Mouse (Mus musculus) brain, embryonic 18.5 days (tissue): ENCODE measurements around the gene Gm21954.

ENCODE experiments used
- DNase-seq: peaks from one replicate; pipeline ENCODE4 v3.0.0-alpha.2; 2012; ENCODE audit warnings: low read depth, low spot score

The Gm21954 gene

GRCm38 (mm10) chr3:55472110-55472509, at the start of gene Gm21954:
TSS of gene Gm21954 (minus strand) at chr3:55472210.
- DNase-seq = no peak

GRCm38 (mm10) chr3:55521776-55522175, 49.8 kb upstream of the Gm21954 start:
- peak; percentile 57 for DNase-seq

- peak; percentile 56 for DNase-seq
Observed at GRCm38 (mm10) chr3:55520240-55521180, 48.5 kb upstream of the Gm21954 start.

GRCm38 (mm10) chr3:55517454-55518014, 45.5 kb upstream of the Gm21954 start:
- no peak for DNase-seq

- DNase-seq = no peak
Observed at GRCm38 (mm10) chr3:55515966-55516365, 44.0 kb upstream of the Gm21954 start.

GRCm38 (mm10) chr3:55511658-55512057, 39.6 kb upstream of the Gm21954 start:
- DNase-seq = no peak

GRCm38 (mm10) chr3:55510198-55510597, 38.2 kb upstream of the Gm21954 start:
- no peak for DNase-seq

- no peak for DNase-seq
Observed at GRCm38 (mm10) chr3:55499298-55499697, 27.3 kb upstream of the Gm21954 start.

- no peak for DNase-seq
Observed at GRCm38 (mm10) chr3:55496462-55496941, 24.5 kb upstream of the Gm21954 start.

- DNase-seq = no peak
Observed at GRCm38 (mm10) chr3:55495866-55496265, 23.9 kb upstream of the Gm21954 start.

GRCm38 (mm10) chr3:55495231-55495630, 23.2 kb upstream of the Gm21954 start:
- DNase-seq = no peak

- DNase-seq = no peak
Observed at GRCm38 (mm10) chr3:55494348-55494747, 22.3 kb upstream of the Gm21954 start.

- no peak for DNase-seq
Observed at GRCm38 (mm10) chr3:55492021-55492420, 20.0 kb upstream of the Gm21954 start.

- no peak for DNase-seq
Observed at GRCm38 (mm10) chr3:55489231-55489990, 17.4 kb upstream of the Gm21954 start.

- DNase-seq = no peak
Observed at GRCm38 (mm10) chr3:55483328-55483727, 11.3 kb upstream of the Gm21954 start.

GRCm38 (mm10) chr3:55481140-55481539, 9.1 kb upstream of the Gm21954 start:
- no peak for DNase-seq

GRCm38 (mm10) chr3:55479306-55479705, 7.3 kb upstream of the Gm21954 start:
- no peak for DNase-seq

GRCm38 (mm10) chr3:55476694-55477093, 4.7 kb upstream of the Gm21954 start:
- no peak for DNase-seq

GRCm38 (mm10) chr3:55473146-55473545, 1.1 kb upstream of the Gm21954 start:
- no peak for DNase-seq

- DNase-seq = no peak
Observed at GRCm38 (mm10) chr3:55466348-55466747, 5.7 kb downstream of the Gm21954 start.

GRCm38 (mm10) chr3:55465785-55466184, 6.2 kb downstream of the Gm21954 start:
- no peak for DNase-seq

GRCm38 (mm10) chr3:55464226-55464625, 7.8 kb downstream of the Gm21954 start:
- no peak for DNase-seq
